Mouse (Mus musculus) lung, embryonic 14.5 days (tissue): ENCODE measurements around the gene St8sia2. TPM values are rescaled to one million over a fixed set of nuclear protein-coding genes. Genes with fewer than 3 reads are reported as not detected.

Source experiments
- ATAC-seq: fragments of 200-750 bp; cut with Nextera tagmentation; 2 replicates; pipeline ENCODE4 v1.8.0; 2017; ENCODE audit warnings: mild to moderate bottlenecking, moderate TSS enrichment, moderate library complexity; ENCODE audit not compliant: insufficient read depth
- DNase-seq: peaks from one replicate; pipeline ENCODE4 v3.0.0-alpha.2; 2015
- H3K27ac ChIP-seq: fragments of 300-500 bp; sonication (generic); 2 replicates; pipeline ENCODE4 v1.5.1; 2014; ENCODE audit warnings: low read depth, mild to moderate bottlenecking, moderate library complexity
- H3K27me3 ChIP-seq: fragments of 300-500 bp; sonication (generic); 2 replicates; pipeline ENCODE4 v1.6.1; 2014; ENCODE audit warnings: low read length, control low read depth; ENCODE audit not compliant: insufficient read depth
- H3K36me3 ChIP-seq: fragments of 300-500 bp; sonication (generic); 2 replicates; pipeline ENCODE4 v1.6.1; 2014; ENCODE audit warnings: control low read depth; ENCODE audit not compliant: insufficient read depth
- H3K4me1 ChIP-seq: fragments of 300-500 bp; sonication (generic); 2 replicates; pipeline ENCODE4 v1.6.1; 2014; ENCODE audit warnings: antibody characterized with exemption, control low read depth; ENCODE audit not compliant: insufficient read depth
- H3K4me2 ChIP-seq: fragments of 300-500 bp; sonication (generic); 2 replicates; pipeline ENCODE4 v1.6.1; 2014; ENCODE audit warnings: mild to moderate bottlenecking
- H3K4me3 ChIP-seq: fragments of 300-500 bp; sonication (generic); 2 replicates; pipeline ENCODE4 v1.5.1; 2014; ENCODE audit warnings: low read depth, low read length
- H3K9ac ChIP-seq: fragments of 300-500 bp; sonication (generic); 2 replicates; pipeline ENCODE4 v1.6.1; 2014
- H3K9me3 ChIP-seq: fragments of 300-500 bp; sonication (generic); 2 replicates; pipeline ENCODE4 v1.6.1; 2016; ENCODE audit warnings: low read depth, low read length, control low read depth
- CTCF ChIP-seq: IDR thresholded peaks from 2 replicates; pipeline ENCODE4 v1.5.1; 2016; ENCODE audit warnings: antibody characterized with exemption, low read depth
- WGBS: fragments of 180-500 bp; shearing (Covaris S2); extraction: QIAGEN DNeasy Blood & Tissue Kit; methylation state at CpG from one replicate; pipeline ENCODE4 v1.1.7; 2014; 5-methylcytosine and 5-hydroxymethylcytosine counted together
- polyA plus RNA-seq: library from polyadenylated mRNA; unstranded; fragments of >200 nt; fragmentation: Nextera tagmentation; extraction: Ambion mirVana; gene quantifications from 2 replicates; pipeline ENCODE4 v1.2.1, GENCODE M21; 2014

The St8sia2 gene
- polyA plus RNA-seq, result 17.2 and 19.0 TPM in 2 replicates

- no peaks in the 10 kb centered on the region for H3K9me3 ChIP-seq
- peak within 1 kb of the TSS; percentile 82 for H3K27ac ChIP-seq
- peak within 1 kb of the TSS; percentile 81 for H3K9ac ChIP-seq
- peak; percentile 89 for DNase-seq
- H3K27me3 ChIP-seq, result no peaks in the 10 kb centered on the region; the same call in 1 of the 2 replicates
- peak within 1 kb of the TSS; percentile 78 for H3K4me3 ChIP-seq
- peak; percentile 94 for ATAC-seq
- H3K4me1 ChIP-seq, result no peaks in the 10 kb centered on the region
- H3K36me3 ChIP-seq, result no peaks in the 10 kb centered on the region
- TF ChIP-seq CTCF, result no peak
- under 1% methylated on average over 38 of the region's 42 CpGs for WGBS
- peak within 1 kb of the TSS; percentile 93 for H3K4me2 ChIP-seq
Observed at GRCm38 (mm10) chr7:74013601-74014175, at the start of gene St8sia2. TSS of gene St8sia2 (minus strand) at chr7:74013690.

- DNase-seq, result peak; percentile 51
- 72% methylated on average over 6 of the region's 6 CpGs for WGBS
- no peaks in the 10 kb centered on the region for H3K9me3 ChIP-seq
- H3K9ac ChIP-seq, result no peak overlapping the region
- 0 out of 2 replicates have a peak overlapping the region, but pooled peaks have one; percentile 33 for H3K27ac ChIP-seq
- H3K36me3 ChIP-seq, result no peaks in the 10 kb centered on the region
- TF ChIP-seq CTCF, result no peak
- H3K4me1 ChIP-seq, result peaks cover 15% of the 10 kb centered on the region; the same call in 1 of the 2 replicates
- no peaks in the 10 kb centered on the region for H3K27me3 ChIP-seq
- peak; percentile 29; the same call in 1 of the 2 replicates for ATAC-seq
- H3K4me3 ChIP-seq, result no peak overlapping the region
- H3K4me2 ChIP-seq, result no peak overlapping the region
Observed at GRCm38 (mm10) chr7:74061076-74061475, 47.6 kb upstream of the St8sia2 start.

GRCm38 (mm10) chr7:74060306-74060946 lies 46.9 kb upstream of the St8sia2 start:
- H3K27me3 ChIP-seq, result no peaks in the 10 kb centered on the region
- H3K9me3 ChIP-seq, result no peaks in the 10 kb centered on the region
- H3K27ac ChIP-seq, result peak overlapping the region; percentile 33; the same call in 1 of the 2 replicates
- no peak overlapping the region for H3K9ac ChIP-seq
- DNase-seq (peak; percentile 69), ATAC-seq (peak; percentile 77)
- WGBS, result 64% methylated on average over 3 of the region's 3 CpGs
- no peaks in the 10 kb centered on the region for H3K36me3 ChIP-seq
- TF ChIP-seq CTCF, result no peak
- H3K4me1 ChIP-seq, result peaks cover 11% of the 10 kb centered on the region; the same call in 1 of the 2 replicates
- no peak overlapping the region for H3K4me2 ChIP-seq
- no peak overlapping the region for H3K4me3 ChIP-seq

- Histone ChIP-seq H3K27ac (no peak overlapping the region), H3K4me3 (no peak overlapping the region), H3K36me3 (no peaks in the 10 kb centered on the region), H3K4me2 (no peak overlapping the region), H3K27me3 (no peaks in the 10 kb centered on the region), H3K9me3 (no peaks in the 10 kb centered on the region), H3K4me1 (0 out of 2 replicates have a peak, but pooled peaks cover 8% of the 10 kb centered on the region), H3K9ac (no peak overlapping the region)
- 76% methylated on average over 3 of the region's 3 CpGs for WGBS
- no peak for TF ChIP-seq CTCF
- ATAC-seq (no peak), DNase-seq (no peak)
Observed at GRCm38 (mm10) chr7:74059684-74060083, 46.2 kb upstream of the St8sia2 start.

GRCm38 (mm10) chr7:74055753-74056152 lies 42.3 kb upstream of the St8sia2 start:
- 92% methylated on average over 3 of the region's 3 CpGs for WGBS
- H3K4me1 ChIP-seq, result 0 out of 2 replicates have a peak, but pooled peaks cover 4% of the 10 kb centered on the region
- no peaks in the 10 kb centered on the region for H3K9me3 ChIP-seq
- ATAC-seq (no peak), DNase-seq (no peak)
- H3K36me3 ChIP-seq, result no peaks in the 10 kb centered on the region
- TF ChIP-seq CTCF, result no peak
- H3K4me2 ChIP-seq, result no peak overlapping the region
- no peak overlapping the region for H3K4me3 ChIP-seq
- H3K27ac ChIP-seq, result no peak overlapping the region
- no peak overlapping the region for H3K9ac ChIP-seq
- H3K27me3 ChIP-seq, result no peaks in the 10 kb centered on the region

- no peak for ATAC-seq
- WGBS, result 70% methylated on average over 2 of the region's 2 CpGs
- H3K9me3 ChIP-seq, result no peaks in the 10 kb centered on the region
Observed at GRCm38 (mm10) chr7:74047591-74047990, 34.1 kb upstream of the St8sia2 start.

More at GRCm38 (mm10) chr7:74047591-74047990, 34.1 kb upstream of the St8sia2 start:
- Histone ChIP-seq H3K4me3 (no peak overlapping the region), H3K4me2 (no peak overlapping the region), H3K9ac (no peak overlapping the region), H3K36me3 (no peaks in the 10 kb centered on the region), H3K27me3 (no peaks in the 10 kb centered on the region), H3K4me1 (no peaks in the 10 kb centered on the region), H3K27ac (no peak overlapping the region)
- TF ChIP-seq CTCF, result no peak
- no peak for DNase-seq
